Mouse (Mus musculus) MN1 (cell line): ENCODE data around the gene Tkt.
"Not testable (repeated sequence)": the region's sequence is repeated elsewhere in the genome, so short reads cannot be mapped to it uniquely, and the experiment has no call there.

Experiments used
- DNase-seq: peaks from one replicate; pipeline ENCODE4 v3.0.0-alpha.2; 2016; ENCODE audit warnings: low spot score

Tkt gene

GRCm38 (mm10) chr14:30553185-30553584, 5.0 kb downstream of the Tkt start:
- no peak for DNase-seq

- DNase-seq, result no peak
These were observed 8.5 kb downstream of the Tkt start for GRCm38 (mm10) chr14:30556651-30557050.

- DNase-seq, result no peak
These were observed 9.6 kb downstream of the Tkt start for GRCm38 (mm10) chr14:30557730-30558129.

GRCm38 (mm10) chr14:30559321-30559850, 11.2 kb downstream of the Tkt start:
- peak; percentile 53 for DNase-seq

- DNase-seq, result no peak
These were observed 12.7 kb downstream of the Tkt start for GRCm38 (mm10) chr14:30560803-30561389.

GRCm38 (mm10) chr14:30561470-30562187, 13.5 kb downstream of the Tkt start:
- peak; percentile 64 for DNase-seq

- DNase-seq, result no peak
These were observed 14.2 kb downstream of the Tkt start for GRCm38 (mm10) chr14:30562343-30562742.

GRCm38 (mm10) chr14:30564451-30564850, 16.3 kb downstream of the Tkt start:
- DNase-seq, result peak; percentile 69

GRCm38 (mm10) chr14:30566317-30566716, 18.2 kb downstream of the Tkt start:
- no peak for DNase-seq

GRCm38 (mm10) chr14:30568016-30568415, 19.9 kb downstream of the Tkt start:
- no peak for DNase-seq

- peak; percentile 77 for DNase-seq
These were observed 22.1 kb downstream of the Tkt start for GRCm38 (mm10) chr14:30570303-30570702.

GRCm38 (mm10) chr14:30572253-30572652, 24.1 kb downstream of the Tkt start:
- no peak for DNase-seq

- no peak for DNase-seq
These were observed 25.1 kb downstream of the Tkt start for GRCm38 (mm10) chr14:30573235-30573634.

GRCm38 (mm10) chr14:30573983-30574584, 25.9 kb downstream of the Tkt start:
- peak; percentile 78 for DNase-seq

GRCm38 (mm10) chr14:30575791-30576190, 27.6 kb downstream of the Tkt start:
- no peak for DNase-seq

- no peak for DNase-seq
These were observed 28.1 kb downstream of the Tkt start for GRCm38 (mm10) chr14:30576260-30576659.

GRCm38 (mm10) chr14:30577303-30578062, 29.3 kb downstream of the Tkt start:
- DNase-seq, result not testable (repeated sequence)

GRCm38 (mm10) chr14:30579180-30579579, 31.0 kb downstream of the Tkt start:
- DNase-seq, result no peak

- DNase-seq, result no peak
These were observed 31.7 kb downstream of the Tkt start for GRCm38 (mm10) chr14:30579882-30580281.

- no peak for DNase-seq
These were observed 33.1 kb downstream of the Tkt start for GRCm38 (mm10) chr14:30581238-30581637.

GRCm38 (mm10) chr14:30584077-30584476, 35.9 kb downstream of the Tkt start:
- DNase-seq, result no peak

GRCm38 (mm10) chr14:30584497-30585251, 36.5 kb downstream of the Tkt start:
- DNase-seq, result no peak
